Mouse (Mus musculus) stomach, adult 2 months (tissue): ENCODE results near the gene Chml. TPM values are rescaled to one million over a fixed set of nuclear protein-coding genes. Genes with fewer than 3 reads are reported as not detected.

Experiments
- polyA plus RNA-seq: library from polyadenylated mRNA; depleted of rRNA; stranded (reverse); fragments of >200 nt; gene quantifications from 2 replicates; pipeline ENCODE4 v1.2.3, GENCODE M21; 2012; rRNA removed

The Chml gene
- polyA plus RNA-seq, result 8.9 and 17.9 TPM in 2 replicates

DNA sequence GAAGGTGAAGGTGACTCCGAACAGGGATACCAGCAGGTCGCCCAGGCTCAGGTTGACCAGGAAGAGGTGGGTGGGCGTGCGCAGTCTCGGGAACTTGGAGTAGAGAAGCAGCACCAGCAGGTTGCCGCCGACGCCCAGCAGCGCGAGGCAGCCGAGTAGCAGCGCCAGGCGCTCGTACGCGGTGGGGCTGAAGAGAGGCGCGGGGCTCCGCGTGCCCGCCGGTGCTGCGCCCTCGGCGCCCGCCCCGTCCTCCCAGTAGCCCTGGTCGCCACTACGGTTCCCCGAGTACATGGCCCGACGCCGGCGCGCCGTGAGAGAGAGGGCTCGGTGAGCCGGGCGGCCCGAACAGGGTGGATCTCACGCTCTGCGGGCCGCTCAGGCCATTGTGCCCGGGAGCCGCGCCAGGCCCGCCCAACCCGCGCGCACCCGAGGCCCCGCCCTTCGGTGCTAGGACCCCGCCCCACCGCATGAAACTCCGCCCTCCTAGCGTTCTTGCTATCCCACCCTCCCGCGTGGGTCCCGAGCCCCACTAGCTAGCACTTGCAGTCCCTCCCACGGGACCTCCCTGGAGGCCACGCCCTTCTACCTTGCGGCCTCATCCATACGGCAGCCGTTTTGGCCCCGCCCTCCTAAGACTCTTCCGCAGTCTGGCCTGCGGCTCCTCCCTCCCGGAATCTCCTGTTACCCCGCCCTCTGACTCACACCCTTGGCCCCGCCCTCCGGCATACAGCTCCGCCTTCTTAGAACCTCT is at the start of gene Chml, which contains the start of gene Opn3:
TSS of gene Chml (minus strand) at position 656 of the 751 bp plus-strand sequence.
TSS of gene Opn3 (minus strand) at position 531 of the 751 bp plus-strand sequence.

DNA sequence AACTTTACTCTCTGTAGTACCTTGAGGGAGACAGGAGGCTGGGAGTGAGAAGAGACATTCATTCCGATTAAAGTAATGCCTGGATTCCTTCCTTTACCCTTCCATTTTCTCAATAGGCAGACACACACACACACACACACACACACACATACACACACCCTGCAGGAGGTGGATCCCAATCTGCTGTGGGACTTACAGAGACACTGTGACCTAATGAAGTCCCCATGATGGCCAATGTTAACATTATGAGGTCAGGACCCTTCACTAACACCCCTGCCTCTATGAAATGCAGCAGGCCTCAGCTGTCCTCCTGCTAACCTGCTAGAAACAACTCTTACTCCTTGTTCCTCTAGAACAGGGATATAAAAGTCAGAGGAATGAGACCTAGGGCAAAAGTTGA is 5.6 kb upstream of the Chml start, which contains the start of gene Wdr64:
TSS of gene Wdr64 (plus strand) at position 301 of the 400 bp plus-strand sequence.

Other genes starting within 250 kb of the Chml start
- gene Rgs7, start 200.4 kb downstream of the Chml start, polyA plus RNA-seq, result 0.14 and 0.17 TPM in 2 replicates
- gene Kmo, start 72.5 kb downstream of the Chml start, polyA plus RNA-seq, result 0.08 TPM in 2 replicates
- 8.0 and 9.0 TPM in 2 replicates for gene Fh1, start 67.3 kb downstream of the Chml start, polyA plus RNA-seq
- 1.3 TPM in 2 replicates for gene Opn3, start 125 bp downstream of the Chml start, polyA plus RNA-seq
- not detected in 2 replicates for gene Wdr64, start 5.7 kb upstream of the Chml start, polyA plus RNA-seq
- 0.06 and 0.09 TPM in 2 replicates for gene Exo1, start 187.7 kb upstream of the Chml start, polyA plus RNA-seq
- gene Gm38100, start 227.4 kb upstream of the Chml start, polyA plus RNA-seq, result not detected in 2 replicates